Mouse (Mus musculus): ENCODE data around the gene Tmem156.

The Tmem156 gene

GRCm38 (mm10) chr5:65047285-65047855 is 44.6 kb downstream of the Tmem156 start:
- DNase-seq (ENCODE audit: low spot score in 2 of 2) = no peak

- no peak for DNase-seq (ENCODE audit: low spot score in 2 of 2)
Observed at GRCm38 (mm10) chr5:65046442-65047284, 45.3 kb downstream of the Tmem156 start.

GRCm38 (mm10) chr5:65045642-65046370 is 46.1 kb downstream of the Tmem156 start:
- no peak for DNase-seq (ENCODE audit: low spot score in 2 of 2)

DNA sequence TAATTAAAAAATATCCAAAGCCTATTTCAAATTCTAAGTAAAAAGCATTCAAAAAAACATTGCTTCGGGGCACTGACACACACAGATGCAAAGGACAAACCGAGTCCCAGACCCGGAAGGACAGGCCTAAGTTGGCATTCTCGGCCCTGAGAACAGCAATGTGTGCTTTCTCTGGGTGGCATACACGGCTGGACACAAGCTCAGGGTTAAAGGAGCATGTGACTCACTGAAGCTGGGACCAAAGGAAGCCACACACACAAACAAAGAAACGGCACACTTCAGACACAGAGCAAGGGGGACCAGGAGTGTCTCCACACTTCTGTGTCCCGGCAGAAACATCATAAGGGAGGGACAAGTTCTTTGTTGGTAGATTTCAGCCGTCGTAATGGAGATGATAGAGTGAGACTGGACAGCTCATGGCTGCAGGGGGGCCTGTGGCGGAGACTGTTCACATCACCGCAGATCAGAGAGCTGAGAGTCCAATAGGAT is 48.5 kb downstream of the Tmem156 start:
- DNase-seq (ENCODE audit: low spot score in 2 of 2) = no peak

- DNase-seq (ENCODE audit: low spot score in 2 of 2) = peak in 1 of 2 experiments; percentile 25
Observed at GRCm38 (mm10) chr5:65040463-65040862, 51.5 kb downstream of the Tmem156 start.

GRCm38 (mm10) chr5:65038811-65039571 is 52.9 kb downstream of the Tmem156 start:
- DNase-seq (ENCODE audit: low spot score in 2 of 2) = no peak

- DNase-seq (ENCODE audit: low spot score in 2 of 2) = no peak
Observed at GRCm38 (mm10) chr5:65038305-65038704, 53.6 kb downstream of the Tmem156 start.

- no peak for DNase-seq (ENCODE audit: low spot score in 2 of 2)
Observed at GRCm38 (mm10) chr5:65036597-65036996, 55.3 kb downstream of the Tmem156 start.

DNA sequence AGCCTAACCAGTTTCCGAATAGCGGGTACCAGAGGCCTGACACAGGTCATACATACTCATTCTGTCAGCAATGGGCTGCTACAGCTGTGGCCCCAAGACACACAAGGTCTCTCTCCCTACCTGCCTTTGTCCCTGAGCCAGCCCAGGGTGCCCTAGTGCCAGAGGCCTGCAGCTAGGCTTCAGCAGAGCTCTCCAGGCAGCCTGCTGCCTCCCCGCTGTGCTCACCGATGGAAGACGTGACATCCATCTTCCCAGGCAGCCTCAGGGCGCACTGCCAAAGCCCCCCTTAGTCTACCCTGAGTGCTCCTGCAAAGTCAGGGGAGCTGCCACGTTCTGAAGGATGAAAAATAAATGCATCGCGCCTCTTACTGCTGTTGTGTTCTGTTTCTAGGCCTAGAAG is 63.9 kb downstream of the Tmem156 start:
- no peak for DNase-seq (ENCODE audit: low spot score in 2 of 2)

DNA sequence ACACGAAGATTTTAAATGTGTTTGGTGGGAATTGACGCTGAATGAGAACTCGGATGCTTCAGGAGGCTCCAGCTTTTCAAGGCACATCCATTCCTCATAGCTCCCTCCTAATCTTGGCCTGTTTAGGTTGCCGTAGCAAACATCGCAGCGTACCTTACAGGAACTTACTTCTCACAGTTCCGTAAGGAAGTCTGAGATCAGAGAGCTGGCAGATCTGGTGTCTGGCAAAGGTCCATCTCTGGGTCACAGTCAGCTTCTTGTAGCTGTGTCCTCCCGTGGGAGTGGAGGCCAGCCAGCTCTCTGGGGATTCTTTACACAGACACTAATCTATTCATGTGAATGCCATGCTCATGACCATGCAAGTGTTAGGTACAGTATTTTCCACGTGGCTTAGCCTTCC is 65.2 kb downstream of the Tmem156 start:
- DNase-seq (ENCODE audit: low spot score in 2 of 2) = no peak

GRCm38 (mm10) chr5:65025916-65026315 is 66.0 kb downstream of the Tmem156 start:
- DNase-seq (ENCODE audit: low spot score in 2 of 2) = peak in 1 of 2 experiments; percentile 37

GRCm38 (mm10) chr5:65024641-65025040 is 67.3 kb downstream of the Tmem156 start:
- DNase-seq (ENCODE audit: low spot score in 2 of 2) = no peak

GRCm38 (mm10) chr5:65022006-65022405 is 69.9 kb downstream of the Tmem156 start:
- no peak for DNase-seq (ENCODE audit: low spot score in 2 of 2)

GRCm38 (mm10) chr5:65019823-65020222 is 72.1 kb downstream of the Tmem156 start:
- no peak for DNase-seq (ENCODE audit: low spot score in 2 of 2)

- DNase-seq (ENCODE audit: low spot score in 2 of 2) = no peak
Observed at GRCm38 (mm10) chr5:65019109-65019508, 72.8 kb downstream of the Tmem156 start.

- no peak for DNase-seq (ENCODE audit: low spot score in 2 of 2)
Observed at GRCm38 (mm10) chr5:65015508-65015907, 76.4 kb downstream of the Tmem156 start.

DNA sequence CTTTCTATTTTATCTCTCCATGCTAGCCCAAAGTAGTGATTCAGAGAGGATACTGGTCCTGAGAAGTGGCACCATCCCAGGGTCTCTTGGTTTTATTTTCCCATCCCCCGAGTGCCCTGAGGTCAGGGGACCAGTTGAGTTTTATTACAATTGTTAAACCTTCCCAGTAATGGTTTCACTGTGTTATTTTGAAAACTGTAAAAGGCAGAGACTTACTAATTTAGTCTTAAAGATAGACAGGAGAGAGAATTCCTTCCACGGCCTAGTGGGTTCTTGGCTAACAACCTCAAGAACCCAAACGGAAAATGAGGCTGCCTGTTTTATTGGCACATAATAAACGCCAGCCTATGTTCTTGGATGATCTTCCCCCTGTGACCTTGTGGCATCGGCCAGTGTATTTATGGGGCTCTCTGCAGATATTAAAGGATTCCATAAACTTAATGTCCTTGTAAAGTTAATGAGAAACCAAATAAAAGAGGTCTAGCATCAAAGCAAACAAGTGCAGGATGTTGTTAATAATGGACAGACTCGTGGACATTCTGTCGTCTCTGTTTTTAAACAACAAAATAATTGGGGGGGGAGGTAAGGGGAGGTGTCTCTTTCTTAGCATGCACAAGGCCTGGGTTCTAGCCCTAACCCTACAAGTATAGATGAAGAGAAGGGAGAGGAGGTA is 79.9 kb downstream of the Tmem156 start:
- DNase-seq (ENCODE audit: low spot score in 2 of 2) = no peak

- no peak for DNase-seq (ENCODE audit: low spot score in 2 of 2)
Observed at GRCm38 (mm10) chr5:65006011-65006491, 85.9 kb downstream of the Tmem156 start.

DNA sequence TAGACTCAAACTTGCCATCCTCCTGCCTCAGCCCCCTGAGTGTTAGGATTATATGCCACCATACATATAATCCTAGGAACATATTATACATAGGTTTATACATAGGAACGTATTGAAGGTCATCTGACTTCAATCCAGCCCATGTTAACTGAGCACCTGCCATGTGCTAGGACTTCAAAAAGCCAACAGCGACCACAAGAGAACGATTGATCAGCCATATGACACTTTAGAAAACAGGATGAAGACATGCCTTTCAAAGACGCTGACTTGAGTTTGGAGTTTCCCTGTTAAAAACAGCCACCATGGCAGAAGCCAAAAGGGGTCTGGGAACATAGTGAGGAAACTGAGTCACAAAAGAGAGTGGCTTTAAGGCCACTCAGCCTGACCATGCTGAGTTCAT is 86.7 kb downstream of the Tmem156 start:
- no peak for DNase-seq (ENCODE audit: low spot score in 2 of 2)

All from spleen, postnatal 14 days (tissue).